Mouse (Mus musculus) neural tube, embryonic 15.5 days (tissue): ENCODE results near the gene Mn1. TPM values are rescaled to one million over a fixed set of nuclear protein-coding genes. Genes with fewer than 3 reads are reported as not detected.

Experiments used
- ATAC-seq: fragments of 200-750 bp; cut with Nextera tagmentation; 2 replicates; pipeline ENCODE4 v1.8.0; 2017; ENCODE audit warnings: mild to moderate bottlenecking, moderate TSS enrichment, moderate library complexity; ENCODE audit not compliant: low FRiP score
- H3K27ac ChIP-seq: fragments of 300-500 bp; sonication (generic); replicated peaks from 2 replicates; pipeline ENCODE4 v1.5.1; 2015; ENCODE audit warnings: mild to moderate bottlenecking, inconsistent platforms
- H3K27me3 ChIP-seq: fragments of 300-500 bp; sonication (generic); replicated peaks from 2 replicates; pipeline ENCODE4 v1.6.1; 2015; ENCODE audit warnings: inconsistent platforms
- H3K36me3 ChIP-seq: fragments of 300-500 bp; sonication (generic); 2 replicates; pipeline ENCODE4 v1.6.1; 2015; ENCODE audit warnings: inconsistent platforms
- H3K4me1 ChIP-seq: fragments of 300-500 bp; sonication (generic); 2 replicates; pipeline ENCODE4 v1.6.1; 2015; ENCODE audit warnings: inconsistent platforms
- H3K4me2 ChIP-seq: fragments of 300-500 bp; sonication (generic); 2 replicates; pipeline ENCODE4 v1.6.1; 2015; ENCODE audit warnings: inconsistent platforms, mild to moderate bottlenecking, moderate library complexity
- H3K4me3 ChIP-seq: fragments of 300-500 bp; sonication (generic); replicated peaks from 2 replicates; pipeline ENCODE4 v1.5.1; 2015; ENCODE audit warnings: mild to moderate bottlenecking, inconsistent platforms
- H3K9ac ChIP-seq: fragments of 300-500 bp; sonication (generic); replicated peaks from 2 replicates; pipeline ENCODE4 v1.6.1; 2015; ENCODE audit warnings: mild to moderate bottlenecking, inconsistent platforms
- H3K9me3 ChIP-seq: fragments of 300-500 bp; sonication (generic); replicated peaks from 2 replicates; pipeline ENCODE4 v1.6.1; 2016; ENCODE audit warnings: inconsistent platforms
- WGBS: fragments of 180-500 bp; shearing (Covaris S2); methylation state at CpG from one replicate; pipeline ENCODE4 v1.1.7; 2015; ENCODE audit warnings: mixed read lengths; 5-methylcytosine and 5-hydroxymethylcytosine counted together
- polyA plus RNA-seq: library from polyadenylated mRNA; unstranded; fragments of >200 nt; fragmentation: Nextera tagmentation; extraction: Ambion mirVana; gene quantifications from 2 replicates; pipeline ENCODE4 v1.2.1, GENCODE M21; 2015

Gene Mn1
- polyA plus RNA-seq, 1 experiment from 2014 or later: 18.3 TPM

- Histone ChIP-seq H3K36me3 (no peaks in the 10 kb centered on the region), H3K27ac (no peak overlapping the region), H3K4me2 (no peak overlapping the region), H3K4me3 (no peak overlapping the region), H3K9me3 (no peaks in the 10 kb centered on the region), H3K27me3 (peaks cover 10% of the 10 kb centered on the region), H3K9ac (no peak overlapping the region), H3K4me1 (peaks cover 22% of the 10 kb centered on the region; the same call in 1 of the 2 replicates)
- no peak for ATAC-seq
- WGBS: 76% methylated on average over 3 of the region's 3 CpGs
Measured at GRCm38 (mm10) chr5:111500036-111500435, 82.9 kb downstream of the Mn1 start.

- no peaks in the 10 kb centered on the region for H3K36me3 ChIP-seq
- ATAC-seq: no peak
- H3K4me2 ChIP-seq: no peak overlapping the region
- H3K27me3 ChIP-seq: peaks cover 7% of the 10 kb centered on the region
- no peak overlapping the region for H3K27ac ChIP-seq
- H3K4me3 ChIP-seq: no peak overlapping the region
- 56% methylated on average over 13 of the region's 13 CpGs for WGBS
- H3K9me3 ChIP-seq: no peaks in the 10 kb centered on the region
- H3K9ac ChIP-seq: no peak overlapping the region
- H3K4me1 ChIP-seq: peaks cover 21% of the 10 kb centered on the region
Measured at GRCm38 (mm10) chr5:111501691-111502441, 84.7 kb downstream of the Mn1 start.

GRCm38 (mm10) chr5:111505241-111505640 is 88.1 kb downstream of the Mn1 start:
- no peaks in the 10 kb centered on the region for H3K9me3 ChIP-seq
- peaks cover 23% of the 10 kb centered on the region for H3K27me3 ChIP-seq
- 91% methylated on average over 6 of the region's 6 CpGs for WGBS
- no peak overlapping the region for H3K4me3 ChIP-seq
- H3K4me2 ChIP-seq: no peak overlapping the region
- no peak overlapping the region for H3K27ac ChIP-seq
- H3K9ac ChIP-seq: no peak overlapping the region
- ATAC-seq: no peak
- H3K36me3 ChIP-seq: no peaks in the 10 kb centered on the region
- peaks cover 32% of the 10 kb centered on the region for H3K4me1 ChIP-seq

GRCm38 (mm10) chr5:111505824-111506223 is 88.7 kb downstream of the Mn1 start:
- H3K27ac ChIP-seq: no peak overlapping the region
- H3K4me2 ChIP-seq: no peak overlapping the region
- H3K36me3 ChIP-seq: no peaks in the 10 kb centered on the region
- no peak overlapping the region for H3K4me3 ChIP-seq
- ATAC-seq: no peak
- WGBS: 89% methylated on average over 6 of the region's 6 CpGs
- H3K9me3 ChIP-seq: no peaks in the 10 kb centered on the region
- peaks cover 28% of the 10 kb centered on the region for H3K27me3 ChIP-seq
- peaks cover 34% of the 10 kb centered on the region for H3K4me1 ChIP-seq
- no peak overlapping the region for H3K9ac ChIP-seq

GRCm38 (mm10) chr5:111506410-111506809 is 89.2 kb downstream of the Mn1 start:
- Histone ChIP-seq H3K9me3 (no peaks in the 10 kb centered on the region), H3K27ac (no peak overlapping the region), H3K4me2 (no peak overlapping the region), H3K4me3 (no peak overlapping the region), H3K9ac (no peak overlapping the region), H3K27me3 (peaks cover 28% of the 10 kb centered on the region), H3K4me1 (peaks cover 33% of the 10 kb centered on the region), H3K36me3 (no peaks in the 10 kb centered on the region)
- 15% methylated on average over 12 of the region's 12 CpGs for WGBS
- no peak for ATAC-seq

Other genes starting within 250 kb of the Mn1 start
- gene Pitpnb, start 86.6 kb upstream of the Mn1 start, polyA plus RNA-seq: 95.8 and 103 TPM in 2 replicates